Mouse (Mus musculus) intestine, embryonic 16.5 days (tissue): Measurements from ENCODE around the gene Golga5. TPM values are rescaled to one million over a fixed set of nuclear protein-coding genes. Genes with fewer than 3 reads are reported as not detected.

ENCODE experiments used
- ATAC-seq: fragments of 200-750 bp; cut with Nextera tagmentation; 2 replicates; pipeline ENCODE4 v1.8.0; 2017; ENCODE audit warnings: moderate TSS enrichment, moderate library complexity
- H3K27ac ChIP-seq: fragments of 300-500 bp; sonication (generic); 2 replicates; pipeline ENCODE4 v1.5.1; 2014; ENCODE audit warnings: mild to moderate bottlenecking, low read length
- H3K27me3 ChIP-seq: fragments of 300-500 bp; sonication (generic); replicated peaks from 2 replicates; pipeline ENCODE4 v1.6.1; 2014; ENCODE audit warnings: low read length, control low read depth, mixed read lengths; ENCODE audit not compliant: control insufficient read depth, insufficient read depth
- H3K36me3 ChIP-seq: fragments of 300-500 bp; sonication (generic); 2 replicates; pipeline ENCODE4 v1.6.1; 2014; ENCODE audit warnings: low read length, control low read depth; ENCODE audit not compliant: control insufficient read depth, insufficient read depth
- H3K4me1 ChIP-seq: fragments of 300-500 bp; sonication (generic); 2 replicates; pipeline ENCODE4 v1.6.1; 2014; ENCODE audit warnings: low read length, control low read depth, mixed read lengths; ENCODE audit not compliant: control insufficient read depth, insufficient read depth
- H3K4me2 ChIP-seq: fragments of 300-500 bp; sonication (generic); 2 replicates; pipeline ENCODE4 v1.6.1; 2014; ENCODE audit warnings: low read depth, low read length, control low read depth
- H3K4me3 ChIP-seq: fragments of 300-500 bp; sonication (generic); 2 replicates; pipeline ENCODE4 v1.5.1; 2014; ENCODE audit warnings: mild to moderate bottlenecking, low read length
- H3K9ac ChIP-seq: fragments of 300-500 bp; sonication (generic); 2 replicates; pipeline ENCODE4 v1.6.1; 2014; ENCODE audit warnings: low read depth, low read length
- H3K9me3 ChIP-seq: fragments of 300-500 bp; sonication (generic); 2 replicates; pipeline ENCODE4 v1.6.1; 2016; ENCODE audit warnings: low read length, control low read depth; ENCODE audit not compliant: control insufficient read depth
- WGBS: fragments of 180-500 bp; shearing (Covaris S2); extraction: QIAGEN DNeasy Blood & Tissue Kit; methylation state at CpG from one replicate; pipeline ENCODE4 v1.1.7; 2014; 5-methylcytosine and 5-hydroxymethylcytosine counted together
- polyA plus RNA-seq: library from polyadenylated mRNA; unstranded; fragments of >200 nt; fragmentation: Nextera tagmentation; extraction: Ambion mirVana; gene quantifications from 2 replicates; pipeline ENCODE4 v1.2.1, GENCODE M21; 2015

The Golga5 gene
- 31.3 and 32.1 TPM in 2 replicates for polyA plus RNA-seq

DNA sequence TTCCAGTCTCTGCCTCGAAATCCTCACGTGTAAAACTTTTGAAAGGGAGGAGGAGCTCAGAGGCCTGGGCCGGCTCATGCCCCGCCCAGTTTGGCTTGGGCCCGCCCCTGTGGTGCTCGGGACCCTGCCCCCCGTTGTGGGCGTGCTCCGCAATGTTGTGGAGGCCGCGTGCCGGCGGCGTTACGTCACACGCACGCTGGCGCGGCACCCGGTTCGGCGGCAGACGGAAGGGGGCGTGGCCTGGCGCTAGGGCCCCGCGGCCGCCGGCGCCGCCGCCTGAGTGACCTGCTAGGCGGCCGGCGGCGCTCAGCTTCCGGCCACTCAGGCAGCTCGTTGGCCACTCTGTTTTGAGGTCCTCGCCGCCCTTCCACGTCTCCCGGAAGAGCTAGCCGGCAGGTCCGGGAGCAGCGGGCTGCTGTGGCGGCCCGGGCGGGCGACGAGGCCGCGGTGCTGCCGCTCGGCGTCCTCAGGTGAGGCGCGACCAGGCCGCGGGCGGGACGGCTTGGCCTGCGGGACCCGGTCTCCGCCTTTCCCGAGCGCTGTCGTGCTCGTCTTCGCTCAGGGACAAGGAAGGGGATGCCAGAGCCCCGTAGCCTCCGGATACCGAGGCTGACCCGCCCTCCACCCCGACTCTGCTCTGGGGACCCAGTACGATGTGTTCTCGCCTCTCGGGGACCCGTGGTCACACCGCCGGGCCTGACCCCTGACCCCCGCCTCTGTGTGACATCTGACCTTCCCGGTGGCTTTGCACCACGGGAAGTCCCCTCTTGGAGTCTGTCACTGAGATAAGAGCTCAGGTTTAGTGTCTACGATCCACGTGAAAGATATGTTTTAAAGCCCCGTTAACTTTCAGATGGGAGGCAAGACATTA, at the start of gene Golga5:
Golga5 (plus strand) TSS at position 242 of the 871 bp plus-strand sequence.
- Histone ChIP-seq H3K4me1 (peaks cover 4% of the 10 kb centered on the region), H3K36me3 (no peaks in the 10 kb centered on the region), H3K4me2 (peak within 1 kb of the TSS; percentile 79), H3K27ac (peak within 1 kb of the TSS; percentile 70), H3K4me3 (peak within 1 kb of the TSS; percentile 96), H3K27me3 (no peaks in the 10 kb centered on the region), H3K9ac (peak within 1 kb of the TSS; percentile 92), H3K9me3 (no peaks in the 10 kb centered on the region)
- WGBS = under 1% methylated on average over 71 of the region's 86 CpGs
- ATAC-seq = peak; percentile 99

DNA sequence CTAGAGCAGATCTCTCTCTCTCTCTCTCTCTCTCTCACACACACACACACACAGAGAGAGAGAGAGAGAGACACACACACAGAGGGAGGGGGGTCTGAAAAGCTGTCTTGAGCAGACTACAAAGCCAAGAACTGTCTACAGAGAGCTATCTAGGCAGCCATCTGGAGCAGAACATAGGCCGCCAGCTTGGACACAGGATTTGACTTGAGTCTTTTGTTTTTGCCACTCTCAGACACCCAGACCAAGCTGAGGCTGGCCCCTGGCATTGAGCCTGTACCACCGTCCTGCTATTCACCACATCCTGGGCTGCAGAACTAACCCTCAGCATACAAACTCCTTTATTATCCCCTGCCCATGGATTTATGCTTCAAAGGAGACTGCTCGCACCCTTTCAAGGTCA, 49.4 kb upstream of the Golga5 start:
- ATAC-seq = no peak
- 78% methylated on average over 3 of the region's 3 CpGs for WGBS
- Histone ChIP-seq H3K36me3 (no peaks in the 10 kb centered on the region), H3K4me1 (peaks cover 10% of the 10 kb centered on the region; the same call in 1 of the 2 replicates), H3K4me2 (no peak overlapping the region), H3K9ac (no peak overlapping the region), H3K27ac (no peak overlapping the region), H3K4me3 (no peak overlapping the region), H3K27me3 (no peaks in the 10 kb centered on the region), H3K9me3 (no peaks in the 10 kb centered on the region)

DNA sequence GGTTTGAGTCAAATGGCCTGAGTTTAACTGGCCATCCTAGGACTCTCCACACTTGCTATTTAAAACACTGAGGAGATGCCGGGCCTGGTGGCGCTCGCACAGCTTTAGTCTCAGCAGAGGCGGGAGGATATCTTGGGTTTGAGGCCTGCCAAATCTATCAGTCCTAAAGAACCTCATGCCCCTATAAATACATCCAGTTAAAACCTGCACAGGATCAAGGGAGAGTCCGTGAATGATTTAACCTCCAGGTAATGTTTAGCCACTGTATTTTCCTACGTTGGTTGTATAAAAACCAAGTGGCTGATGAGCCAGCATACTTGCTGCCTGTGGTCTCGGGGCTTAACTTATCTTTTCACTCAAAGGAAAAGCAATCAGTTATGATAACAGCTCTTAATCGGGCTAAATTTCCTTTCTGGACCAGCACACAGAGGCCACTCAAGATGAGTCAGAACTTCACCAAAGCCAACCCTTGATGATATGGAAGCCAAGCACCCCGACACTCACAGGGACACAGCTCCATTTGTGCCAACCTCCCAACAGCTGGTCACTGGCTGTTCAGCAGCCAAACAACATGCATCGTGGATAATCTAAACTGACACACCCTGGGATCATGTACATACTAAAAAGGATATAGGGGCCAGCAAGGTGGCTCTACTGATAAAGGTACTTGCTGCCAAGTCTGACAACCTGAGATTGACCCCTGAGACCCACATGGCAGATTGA, 48.6 kb upstream of the Golga5 start:
- Histone ChIP-seq H3K4me2 (no peak overlapping the region), H3K36me3 (no peaks in the 10 kb centered on the region), H3K9me3 (no peaks in the 10 kb centered on the region), H3K27ac (no peak overlapping the region), H3K4me1 (peaks cover 10% of the 10 kb centered on the region; the same call in 1 of the 2 replicates), H3K9ac (no peak overlapping the region), H3K4me3 (no peak overlapping the region), H3K27me3 (no peaks in the 10 kb centered on the region)
- 0 out of 2 replicates have a peak, but pooled peaks have one; percentile 14 for ATAC-seq
- 62% methylated on average over 10 of the region's 10 CpGs for WGBS

DNA sequence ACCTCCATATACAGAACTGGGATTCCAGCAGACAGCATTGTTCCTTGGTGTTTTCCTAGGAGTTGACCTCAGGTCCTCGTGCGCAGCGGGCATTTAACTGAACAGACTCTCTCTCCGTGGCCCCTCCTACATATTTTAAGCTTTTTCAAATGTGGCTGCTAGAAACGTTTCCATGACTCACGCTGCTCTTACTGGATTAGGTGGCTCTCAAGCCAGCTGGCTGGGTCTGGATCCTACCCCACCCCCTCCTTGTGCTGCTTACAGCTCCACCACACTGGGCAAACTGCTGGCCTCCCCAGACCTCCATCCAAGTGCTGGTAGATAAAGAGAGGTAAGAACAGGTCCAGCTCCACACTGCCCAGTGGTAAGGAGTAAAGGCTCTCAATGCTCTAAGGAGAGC, 46.9 kb upstream of the Golga5 start:
- Histone ChIP-seq H3K4me1 (peaks cover 4% of the 10 kb centered on the region; the same call in 1 of the 2 replicates), H3K4me3 (no peak overlapping the region), H3K36me3 (no peaks in the 10 kb centered on the region), H3K4me2 (no peak overlapping the region), H3K27ac (no peak overlapping the region), H3K9ac (no peak overlapping the region), H3K27me3 (no peaks in the 10 kb centered on the region), H3K9me3 (no peaks in the 10 kb centered on the region)
- 70% methylated on average over 6 of the region's 6 CpGs for WGBS
- no peak for ATAC-seq

DNA sequence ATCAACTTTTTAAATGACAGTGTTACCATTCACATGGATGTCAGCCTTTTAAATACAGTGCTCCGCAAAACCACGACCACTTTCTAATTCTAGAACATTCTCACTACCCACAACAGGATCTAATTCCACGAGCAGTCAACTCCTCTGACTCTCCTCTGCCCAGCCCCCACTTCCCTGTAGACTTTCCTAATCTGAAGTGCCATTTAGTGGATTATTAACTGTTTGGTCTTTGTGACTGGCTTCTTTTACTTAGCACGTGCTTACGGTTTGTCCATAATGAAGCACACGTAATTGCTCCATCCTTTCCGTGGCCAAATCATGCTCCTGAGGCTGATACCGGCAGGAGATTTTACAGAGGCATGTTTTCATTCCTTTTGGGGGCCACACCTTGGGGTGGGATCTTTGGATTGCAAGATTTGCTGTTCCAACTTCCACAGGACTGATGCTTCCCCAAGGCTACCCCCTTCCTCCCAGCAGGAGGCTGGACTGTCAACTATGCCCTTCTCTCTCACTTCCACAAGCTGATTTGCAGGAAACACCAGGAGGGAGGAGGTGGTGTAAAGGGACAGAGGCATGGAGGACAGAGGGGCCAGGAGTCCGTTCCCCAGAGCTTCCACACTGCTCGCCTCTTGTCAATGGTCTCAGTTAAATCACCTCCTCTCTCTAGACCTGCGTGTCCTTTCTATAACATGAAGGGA, 46.2 kb upstream of the Golga5 start:
- H3K4me3 ChIP-seq = no peak overlapping the region
- H3K27ac ChIP-seq = no peak overlapping the region
- no peaks in the 10 kb centered on the region for H3K36me3 ChIP-seq
- H3K27me3 ChIP-seq = no peaks in the 10 kb centered on the region
- no peaks in the 10 kb centered on the region for H3K9me3 ChIP-seq
- WGBS = 80% methylated on average over 11 of the region's 11 CpGs
- H3K4me2 ChIP-seq = no peak overlapping the region
- no peak for ATAC-seq
- 0 out of 2 replicates have a peak, but pooled peaks cover 3% of the 10 kb centered on the region for H3K4me1 ChIP-seq
- no peak overlapping the region for H3K9ac ChIP-seq

DNA sequence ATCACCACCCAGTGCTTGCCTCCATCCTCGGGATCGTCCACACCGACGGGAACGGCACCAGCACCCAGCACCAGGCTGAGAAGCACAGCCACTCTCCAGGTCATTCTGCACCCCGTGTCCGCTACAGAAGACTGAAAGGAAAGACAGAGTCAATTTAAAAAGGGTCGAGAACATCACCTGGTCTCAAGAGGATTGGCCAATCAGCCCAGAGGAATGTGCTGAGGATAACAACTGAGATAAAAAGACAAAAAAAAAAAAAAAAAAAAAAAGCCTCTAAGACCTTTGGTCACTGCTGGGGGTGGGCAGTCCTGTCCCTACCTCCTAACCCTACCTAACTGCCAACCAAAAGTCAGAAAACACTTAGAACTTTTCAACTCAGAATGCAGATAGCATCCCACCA, 45.3 kb upstream of the Golga5 start:
- H3K27ac ChIP-seq = no peak overlapping the region
- 0 out of 2 replicates have a peak, but pooled peaks cover 3% of the 10 kb centered on the region for H3K4me1 ChIP-seq
- H3K27me3 ChIP-seq = no peaks in the 10 kb centered on the region
- ATAC-seq = no peak
- H3K4me2 ChIP-seq = no peak overlapping the region
- WGBS = 96% methylated on average over 8 of the region's 8 CpGs
- no peak overlapping the region for H3K9ac ChIP-seq
- H3K4me3 ChIP-seq = no peak overlapping the region
- H3K9me3 ChIP-seq = no peaks in the 10 kb centered on the region
- no peaks in the 10 kb centered on the region for H3K36me3 ChIP-seq

DNA sequence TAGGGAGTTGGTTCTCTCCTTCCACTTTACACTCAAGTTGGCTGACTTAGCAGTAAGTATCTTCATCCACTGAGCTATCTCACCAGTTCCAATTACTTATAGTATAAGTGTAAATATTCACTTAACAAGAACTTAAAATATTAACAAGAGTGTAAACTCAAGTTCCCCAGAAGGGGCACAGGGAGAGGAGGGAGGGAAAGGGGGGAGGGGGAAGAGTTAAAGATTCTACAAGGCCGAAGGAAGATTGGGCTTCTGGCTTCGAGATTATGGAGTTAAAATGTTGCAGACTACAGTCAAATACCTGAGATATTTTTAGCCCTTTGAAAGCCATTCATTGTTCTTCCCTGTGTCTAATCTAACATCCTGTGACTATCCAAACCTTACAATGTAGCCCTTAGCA, 44.5 kb upstream of the Golga5 start:
- no peak for ATAC-seq
- 57% methylated on average over 2 of the region's 2 CpGs for WGBS
- no peak overlapping the region for H3K4me3 ChIP-seq

DNA sequence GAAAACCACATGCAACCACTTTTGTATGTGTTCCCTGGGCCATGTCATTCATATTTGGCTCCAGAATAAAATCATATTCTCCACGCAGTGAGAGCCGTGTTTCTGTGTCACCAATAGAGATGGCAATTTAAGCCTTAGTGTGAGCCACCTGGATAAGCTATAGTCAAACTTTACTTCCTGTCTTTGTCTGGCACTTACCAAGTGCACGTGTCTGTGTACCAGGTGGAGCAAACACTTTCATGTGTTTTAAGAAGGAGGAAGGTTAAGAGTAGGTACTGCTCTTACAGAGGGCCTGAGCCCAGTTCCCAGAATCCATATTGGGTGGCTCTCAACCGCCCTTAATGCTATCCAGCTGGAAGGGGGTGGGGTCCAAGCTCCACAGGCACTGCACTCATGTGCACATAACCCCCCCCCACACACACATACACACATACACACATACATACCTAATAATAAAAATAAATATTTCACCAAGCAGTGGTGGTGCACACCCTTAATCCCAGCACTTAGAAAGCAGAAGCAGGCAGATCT, 43.8 kb upstream of the Golga5 start:
- no peaks in the 10 kb centered on the region for H3K9me3 ChIP-seq
- 0 out of 2 replicates have a peak, but pooled peaks cover 1% of the 10 kb centered on the region for H3K4me1 ChIP-seq
- no peak overlapping the region for H3K27ac ChIP-seq
- H3K4me3 ChIP-seq = no peak overlapping the region
- H3K9ac ChIP-seq = no peak overlapping the region
- no peaks in the 10 kb centered on the region for H3K36me3 ChIP-seq
- 78% methylated on average over 4 of the region's 4 CpGs for WGBS
- no peak for ATAC-seq
- no peaks in the 10 kb centered on the region for H3K27me3 ChIP-seq
- H3K4me2 ChIP-seq = no peak overlapping the region

More for the DNA sequence above, 44.5 kb upstream of the Golga5 start:
- Histone ChIP-seq H3K4me1 (0 out of 2 replicates have a peak, but pooled peaks cover 3% of the 10 kb centered on the region), H3K27ac (no peak overlapping the region), H3K36me3 (no peaks in the 10 kb centered on the region), H3K9ac (no peak overlapping the region), H3K9me3 (no peaks in the 10 kb centered on the region), H3K27me3 (no peaks in the 10 kb centered on the region), H3K4me2 (no peak overlapping the region)

DNA sequence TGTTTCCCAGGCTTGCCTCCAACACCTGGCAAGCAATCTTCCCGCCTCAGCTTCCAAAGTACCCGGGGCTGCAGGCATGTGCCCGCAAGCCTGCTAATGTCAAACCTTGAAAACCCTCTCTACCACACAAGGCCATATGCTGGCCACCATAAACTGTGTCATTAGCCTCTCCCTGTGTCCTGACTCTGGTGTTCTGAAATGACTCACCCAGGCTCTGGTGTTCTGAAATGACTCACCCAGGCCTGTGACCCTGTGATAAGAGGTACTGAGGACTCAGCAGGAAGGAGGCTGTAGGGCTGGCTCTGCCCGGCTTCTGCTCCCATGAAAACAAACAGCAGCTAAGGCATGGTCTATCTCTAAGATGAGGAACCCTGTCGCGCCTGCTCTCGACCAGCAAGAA, 42.6 kb upstream of the Golga5 start:
- ATAC-seq = peak; percentile 87
- no peak overlapping the region for H3K4me2 ChIP-seq
- no peak overlapping the region for H3K9ac ChIP-seq

More for the DNA sequence above, 42.6 kb upstream of the Golga5 start:
- WGBS = 93% methylated on average over 7 of the region's 7 CpGs
- no peaks in the 10 kb centered on the region for H3K9me3 ChIP-seq
- H3K4me1 ChIP-seq = no peaks in the 10 kb centered on the region
- H3K27ac ChIP-seq = no peak overlapping the region
- no peaks in the 10 kb centered on the region for H3K36me3 ChIP-seq
- H3K27me3 ChIP-seq = no peaks in the 10 kb centered on the region
- no peak overlapping the region for H3K4me3 ChIP-seq
